Mouse (Mus musculus) cerebellum, adult 2 months (tissue): ENCODE measurements around the gene Zfp3. TPM values are rescaled to one million over a fixed set of nuclear protein-coding genes. Genes with fewer than 3 reads are reported as not detected.

Source experiments
- DNase-seq, 2 experiments: peaks; one replicate each; pipeline ENCODE4 v3.0.0; 2021
- H3K27ac ChIP-seq: fragments of 200-500 bp; 2 replicates; pipeline ENCODE4 v1.5.1; 2012; ENCODE audit warnings: low read length, control low read depth, inconsistent platforms; ENCODE audit not compliant: insufficient read depth
- H3K27me3 ChIP-seq: fragments of 200-500 bp; 2 replicates; pipeline ENCODE4 v1.6.1; 2012; ENCODE audit warnings: inconsistent platforms, mild to moderate bottlenecking, low read length, moderate library complexity; ENCODE audit not compliant: control insufficient read depth, insufficient read depth
- H3K4me1 ChIP-seq: fragments of 200-500 bp; 2 replicates; pipeline ENCODE4 v1.6.1; 2011; ENCODE audit warnings: low read length; ENCODE audit not compliant: control insufficient read depth, insufficient read depth
- H3K4me3 ChIP-seq: fragments of 200-500 bp; replicated peaks from 2 replicates; pipeline ENCODE3; 2011; ENCODE audit warnings: mild to moderate bottlenecking, low read depth, low read length, control low read depth; ENCODE audit not compliant: insufficient read depth
- CTCF ChIP-seq: fragments of 200-500 bp; IDR thresholded peaks from 2 replicates; pipeline ENCODE4 v1.5.1; 2011; ENCODE audit warnings: low read depth, mild to moderate bottlenecking, control low read depth, low read length, moderate library complexity, borderline replicate concordance; ENCODE audit not compliant: insufficient read depth
- POLR2A ChIP-seq: fragments of 200-500 bp; IDR thresholded peaks from 2 replicates; pipeline ENCODE4 v1.6.1; 2011; ENCODE audit warnings: low read length, control low read depth, borderline replicate concordance; ENCODE audit not compliant: insufficient read depth
- WGBS: fragments of 180-500 bp; shearing (Covaris S2); methylation state at CpG from one replicate; pipeline ENCODE4 v1.1.7; 2018; 5-methylcytosine and 5-hydroxymethylcytosine counted together
- polyA plus RNA-seq: library from polyadenylated mRNA; depleted of rRNA; stranded (reverse); fragments of >200 nt; gene quantifications from 2 replicates; pipeline ENCODE4 v1.2.3, GENCODE M21; 2012; rRNA removed

The Zfp3 gene
- polyA plus RNA-seq, 1 experiment, result 11.1 TPM

- Histone ChIP-seq H3K4me1 (peaks cover 2% of the 10 kb centered on the region; the same call in 1 of the 2 replicates), H3K27ac (no peak overlapping the region), H3K4me3 (no peak overlapping the region), H3K27me3 (no peaks in the 10 kb centered on the region)
- WGBS, result 20% methylated on average over 13 of the region's 13 CpGs
- no peak for TF ChIP-seq CTCF
- TF ChIP-seq POLR2A, result no peak
- DNase-seq, result peak; percentile 35 to 39
These were observed 47.6 kb downstream of the Zfp3 start for GRCm38 (mm10) chr11:70811471-70812240.

GRCm38 (mm10) chr11:70812365-70812764 is 48.4 kb downstream of the Zfp3 start, which contains the start of gene Scimp:
Scimp (minus strand) TSS chr11:70812586.
- Histone ChIP-seq H3K27ac (no peak within 1 kb of the TSS), H3K4me1 (peaks cover 2% of the 10 kb centered on the region; the same call in 1 of the 2 replicates), H3K4me3 (no peak within 1 kb of the TSS), H3K27me3 (no peaks in the 10 kb centered on the region)
- TF ChIP-seq CTCF, result no peak
- TF ChIP-seq POLR2A, result no peak
- DNase-seq, result no peak
- 56% methylated on average over 7 of the region's 7 CpGs for WGBS

GRCm38 (mm10) chr11:70815071-70815470 is 51.1 kb downstream of the Zfp3 start:
- 85% methylated on average over 8 of the region's 8 CpGs for WGBS
- DNase-seq, result no peak
- Histone ChIP-seq H3K27ac (no peak overlapping the region), H3K4me3 (no peak overlapping the region), H3K27me3 (no peaks in the 10 kb centered on the region), H3K4me1 (peaks cover 2% of the 10 kb centered on the region; the same call in 1 of the 2 replicates)
- no peak for TF ChIP-seq POLR2A
- no peak for TF ChIP-seq CTCF

- WGBS, result 22% methylated on average over 6 of the region's 6 CpGs
- peak; percentile 49 to 51 for DNase-seq
- Histone ChIP-seq H3K4me1 (peaks cover 2% of the 10 kb centered on the region; the same call in 1 of the 2 replicates), H3K4me3 (no peak overlapping the region), H3K27ac (no peak overlapping the region), H3K27me3 (no peaks in the 10 kb centered on the region)
- TF ChIP-seq POLR2A (no peak), CTCF (peak; percentile 53; the same call in 1 of the 2 replicates)
These were observed 51.6 kb downstream of the Zfp3 start for GRCm38 (mm10) chr11:70815498-70816078.

GRCm38 (mm10) chr11:70816770-70817169 is 52.8 kb downstream of the Zfp3 start:
- no peak for DNase-seq
- TF ChIP-seq CTCF, result no peak
- TF ChIP-seq POLR2A, result no peak
- H3K4me3 ChIP-seq, result no peak overlapping the region
- no peak overlapping the region for H3K27ac ChIP-seq
- no peaks in the 10 kb centered on the region for H3K4me1 ChIP-seq
- no peaks in the 10 kb centered on the region for H3K27me3 ChIP-seq
- WGBS, result 61% methylated on average over 4 of the region's 4 CpGs

- H3K27ac ChIP-seq, result no peak overlapping the region
- H3K4me3 ChIP-seq, result no peak overlapping the region
- no peaks in the 10 kb centered on the region for H3K27me3 ChIP-seq
- no peaks in the 10 kb centered on the region for H3K4me1 ChIP-seq
- no peak for DNase-seq
- TF ChIP-seq POLR2A (no peak), CTCF (no peak)
- WGBS, result 80% methylated on average over 8 of the region's 8 CpGs
These were observed 56.1 kb downstream of the Zfp3 start for GRCm38 (mm10) chr11:70820120-70820519.

GRCm38 (mm10) chr11:70821728-70822591 is 58.0 kb downstream of the Zfp3 start:
- WGBS, result 61% methylated on average over 17 of the region's 17 CpGs

More at GRCm38 (mm10) chr11:70821728-70822591, 58.0 kb downstream of the Zfp3 start:
- H3K4me3 ChIP-seq, result no peak overlapping the region
- H3K27ac ChIP-seq, result no peak overlapping the region
- H3K4me1 ChIP-seq, result no peaks in the 10 kb centered on the region
- DNase-seq, result peak; percentile 50 to 56
- TF ChIP-seq POLR2A, result no peak
- no peaks in the 10 kb centered on the region for H3K27me3 ChIP-seq

Other genes starting within 250 kb of the Zfp3 start
- 0.30 TPM in 1 of 2 replicates, not detected in the other for gene Vmo1, start 249.6 kb upstream of the Zfp3 start, polyA plus RNA-seq
- 0.11 TPM in 1 of 2 replicates, not detected in the other for gene Gltpd2, start 245.0 kb upstream of the Zfp3 start, polyA plus RNA-seq
- gene Psmb6, start 238.8 kb upstream of the Zfp3 start, polyA plus RNA-seq, result 319 TPM in 2 replicates
- gene Gm40193, start 231.3 kb upstream of the Zfp3 start, polyA plus RNA-seq, result not detected in 2 replicates
- gene Pld2, start 224.1 kb upstream of the Zfp3 start, polyA plus RNA-seq, result 19.2 and 21.3 TPM in 2 replicates
- gene Mink1, start 201.3 kb upstream of the Zfp3 start, polyA plus RNA-seq, result 222 and 224 TPM in 2 replicates
- gene 4930544D05Rik, start 148.4 kb upstream of the Zfp3 start, polyA plus RNA-seq, result not detected in 2 replicates
- 0.10 and 0.25 TPM in 2 replicates for gene Chrne, start 145.0 kb upstream of the Zfp3 start, polyA plus RNA-seq
- gene Gp1ba, start 125.1 kb upstream of the Zfp3 start, polyA plus RNA-seq, result not detected in 2 replicates
- gene Rnf167, start 117.0 kb upstream of the Zfp3 start, polyA plus RNA-seq, result 143 and 152 TPM in 2 replicates
- 184 and 191 TPM in 2 replicates for gene Slc25a11, start 116.7 kb upstream of the Zfp3 start, polyA plus RNA-seq
- 289 and 305 TPM in 2 replicates for gene Pfn1, start 109.6 kb upstream of the Zfp3 start, polyA plus RNA-seq
- 35.0 and 35.9 TPM in 2 replicates for gene Eno3, start 107.0 kb upstream of the Zfp3 start, polyA plus RNA-seq
- 84.3 and 93.2 TPM in 2 replicates for gene Spag7, start 94.8 kb upstream of the Zfp3 start, polyA plus RNA-seq
- gene Camta2, start 76.1 kb upstream of the Zfp3 start, polyA plus RNA-seq, result 108 TPM in 2 replicates
- 4.0 and 4.6 TPM in 2 replicates for gene Inca1, start 64.1 kb upstream of the Zfp3 start, polyA plus RNA-seq
- 55.9 and 65.6 TPM in 2 replicates for gene Kif1c, start 63.7 kb upstream of the Zfp3 start, polyA plus RNA-seq
- gene Scimp, start 48.4 kb downstream of the Zfp3 start, polyA plus RNA-seq, result 0.10 TPM in 1 of 2 replicates, not detected in the other
- 35.4 and 35.9 TPM in 2 replicates for gene Rabep1, start 80.6 kb downstream of the Zfp3 start, polyA plus RNA-seq
- 79.1 and 80.8 TPM in 2 replicates for gene Nup88, start 205.8 kb downstream of the Zfp3 start, polyA plus RNA-seq
- 56.9 and 58.1 TPM in 2 replicates for gene Rpain, start 206.0 kb downstream of the Zfp3 start, polyA plus RNA-seq
- gene C1qbp, start 218.8 kb downstream of the Zfp3 start, polyA plus RNA-seq, result 102 and 107 TPM in 2 replicates
- gene Dhx33, start 240.2 kb downstream of the Zfp3 start, polyA plus RNA-seq, result 22.1 and 25.5 TPM in 2 replicates